Mouse (Mus musculus) liver, embryonic 14.5 days (tissue): Measurements from ENCODE around the gene Xpot.

Source experiments
- CTCF ChIP-seq: IDR thresholded peaks from 2 replicates; pipeline ENCODE4 v1.5.1; 2016; ENCODE audit warnings: antibody characterized with exemption, low read depth, control low read depth
- EP300 ChIP-seq: IDR thresholded peaks from 2 replicates; pipeline ENCODE4 v1.6.1; 2016; ENCODE audit warnings: antibody characterized with exemption, low read depth

DNA sequence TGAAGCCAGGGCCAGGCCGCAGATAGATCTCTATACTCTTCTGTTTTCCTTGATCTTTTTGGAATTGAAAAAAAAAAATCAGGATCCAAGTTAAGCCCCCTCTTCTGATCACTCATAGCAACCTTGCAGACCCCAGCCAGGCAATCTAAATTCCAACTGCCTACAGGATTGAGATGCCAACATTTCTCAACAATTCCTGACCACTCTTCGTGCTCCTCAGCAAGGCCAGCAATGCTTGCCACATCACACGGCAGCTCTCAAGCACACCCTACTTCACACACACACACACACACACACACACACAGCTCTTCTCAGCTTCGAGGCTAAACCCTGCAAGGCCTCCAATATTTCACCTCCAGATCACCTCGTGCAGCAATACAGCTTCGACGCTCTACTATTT lies 2.5 kb downstream of the Xpot start:
- TF ChIP-seq EP300 (no peak), CTCF (no peak)
